Mouse (Mus musculus) hindbrain, embryonic 12.5 days (tissue): ENCODE data around the gene Kmt2c. TPM values are rescaled to one million over a fixed set of nuclear protein-coding genes. Genes with fewer than 3 reads are reported as not detected.
A peak's percentile ranks its signal among the peaks of the same experiment; 100 is the strongest.

Experiments used
- ATAC-seq: fragments of 200-750 bp; cut with Nextera tagmentation; 2 replicates; pipeline ENCODE4 v1.8.0; 2017; ENCODE audit warnings: moderate TSS enrichment; ENCODE audit not compliant: low FRiP score
- H3K27ac ChIP-seq: fragments of 300-500 bp; sonication (generic); 2 replicates; pipeline ENCODE4 v1.5.1; 2016; ENCODE audit warnings: mild to moderate bottlenecking
- H3K27me3 ChIP-seq: fragments of 300-500 bp; sonication (generic); 2 replicates; pipeline ENCODE4 v1.6.1; 2016; ENCODE audit warnings: mild to moderate bottlenecking
- H3K36me3 ChIP-seq: fragments of 300-500 bp; sonication (generic); 2 replicates; pipeline ENCODE4 v1.6.1; 2016; ENCODE audit warnings: mild to moderate bottlenecking
- H3K4me1 ChIP-seq: fragments of 300-500 bp; sonication (generic); 2 replicates; pipeline ENCODE4 v1.6.1; 2016
- H3K4me2 ChIP-seq: fragments of 300-500 bp; sonication (generic); replicated peaks from 2 replicates; pipeline ENCODE4 v1.6.1; 2016; ENCODE audit warnings: mild to moderate bottlenecking
- H3K4me3 ChIP-seq: fragments of 300-500 bp; sonication (generic); 2 replicates; pipeline ENCODE4 v1.5.1; 2016; ENCODE audit warnings: mild to moderate bottlenecking
- H3K9ac ChIP-seq: fragments of 300-500 bp; sonication (generic); 2 replicates; pipeline ENCODE4 v1.6.1; 2016; ENCODE audit warnings: mild to moderate bottlenecking, moderate library complexity
- H3K9me3 ChIP-seq: fragments of 300-500 bp; sonication (generic); replicated peaks from 2 replicates; pipeline ENCODE4 v1.6.1; 2016; ENCODE audit warnings: mild to moderate bottlenecking
- WGBS: fragments of 180-500 bp; shearing (Covaris S2); methylation state at CpG from one replicate; pipeline ENCODE4 v1.1.7; 2016; 5-methylcytosine and 5-hydroxymethylcytosine counted together
- polyA plus RNA-seq: library from polyadenylated mRNA; unstranded; fragments of >200 nt; fragmentation: Nextera tagmentation; extraction: Ambion mirVana; gene quantifications from 2 replicates; pipeline ENCODE4 v1.2.1, GENCODE M21; 2016

The Kmt2c gene
- 27.1 and 27.9 TPM in 2 replicates for polyA plus RNA-seq

- Histone ChIP-seq H3K9me3 (no peaks in the 10 kb centered on the region), H3K36me3 (no peaks in the 10 kb centered on the region), H3K27me3 (no peaks in the 10 kb centered on the region), H3K27ac (peak within 1 kb of the TSS; percentile 100), H3K9ac (peak within 1 kb of the TSS; percentile 94), H3K4me2 (peak within 1 kb of the TSS; percentile 90), H3K4me1 (peaks cover 13% of the 10 kb centered on the region), H3K4me3 (peak within 1 kb of the TSS; percentile 96)
- ATAC-seq: peak; percentile 26
- WGBS: under 1% methylated on average over 40 of the region's 54 CpGs
Observed at GRCm38 (mm10) chr5:25498346-25498820, at the start of gene Kmt2c. TSS of gene Kmt2c (minus strand) at chr5:25498783.

GRCm38 (mm10) chr5:25546912-25547311 is 48.3 kb upstream of the Kmt2c start:
- no peaks in the 10 kb centered on the region for H3K4me1 ChIP-seq
- ATAC-seq: no peak
- H3K27ac ChIP-seq: no peak overlapping the region
- H3K4me2 ChIP-seq: no peak overlapping the region
- 97% methylated on average over 2 of the region's 2 CpGs for WGBS
- no peaks in the 10 kb centered on the region for H3K9me3 ChIP-seq
- no peaks in the 10 kb centered on the region for H3K36me3 ChIP-seq
- H3K9ac ChIP-seq: no peak overlapping the region
- no peaks in the 10 kb centered on the region for H3K27me3 ChIP-seq
- H3K4me3 ChIP-seq: no peak overlapping the region

- Histone ChIP-seq H3K4me3 (no peak overlapping the region), H3K9me3 (no peaks in the 10 kb centered on the region), H3K9ac (no peak overlapping the region), H3K4me1 (no peaks in the 10 kb centered on the region), H3K36me3 (no peaks in the 10 kb centered on the region), H3K4me2 (no peak overlapping the region), H3K27ac (no peak overlapping the region), H3K27me3 (no peaks in the 10 kb centered on the region)
- 96% methylated on average over 5 of the region's 5 CpGs for WGBS
- no peak for ATAC-seq
Observed at GRCm38 (mm10) chr5:25544566-25544965, 46.0 kb upstream of the Kmt2c start.

GRCm38 (mm10) chr5:25544061-25544460 is 45.5 kb upstream of the Kmt2c start:
- H3K4me1 ChIP-seq: no peaks in the 10 kb centered on the region
- H3K27me3 ChIP-seq: no peaks in the 10 kb centered on the region
- no peak overlapping the region for H3K4me3 ChIP-seq
- 90% methylated on average over 3 of the region's 3 CpGs for WGBS
- ATAC-seq: no peak
- no peaks in the 10 kb centered on the region for H3K9me3 ChIP-seq
- H3K36me3 ChIP-seq: no peaks in the 10 kb centered on the region
- H3K27ac ChIP-seq: no peak overlapping the region
- no peak overlapping the region for H3K4me2 ChIP-seq
- H3K9ac ChIP-seq: no peak overlapping the region

GRCm38 (mm10) chr5:25541661-25542060 is 43.1 kb upstream of the Kmt2c start:
- 61% methylated on average over 2 of the region's 2 CpGs for WGBS
- H3K9ac ChIP-seq: no peak overlapping the region

GRCm38 (mm10) chr5:25540921-25541320 is 42.3 kb upstream of the Kmt2c start:
- ATAC-seq: no peak
- Histone ChIP-seq H3K27ac (no peak overlapping the region), H3K4me1 (no peaks in the 10 kb centered on the region), H3K9ac (no peak overlapping the region), H3K36me3 (no peaks in the 10 kb centered on the region), H3K9me3 (0 out of 2 replicates have a peak, but pooled peaks cover 5% of the 10 kb centered on the region), H3K4me3 (no peak overlapping the region), H3K4me2 (no peak overlapping the region), H3K27me3 (no peaks in the 10 kb centered on the region)
- 85% methylated on average over 3 of the region's 3 CpGs for WGBS

More at GRCm38 (mm10) chr5:25541661-25542060, 43.1 kb upstream of the Kmt2c start:
- Histone ChIP-seq H3K4me2 (no peak overlapping the region), H3K4me3 (no peak overlapping the region), H3K9me3 (0 out of 2 replicates have a peak, but pooled peaks cover 5% of the 10 kb centered on the region), H3K36me3 (no peaks in the 10 kb centered on the region), H3K4me1 (no peaks in the 10 kb centered on the region), H3K27me3 (no peaks in the 10 kb centered on the region), H3K27ac (no peak overlapping the region)
- ATAC-seq: no peak

- Histone ChIP-seq H3K36me3 (no peaks in the 10 kb centered on the region), H3K9me3 (0 out of 2 replicates have a peak, but pooled peaks cover 5% of the 10 kb centered on the region), H3K9ac (no peak overlapping the region), H3K4me1 (no peaks in the 10 kb centered on the region), H3K4me2 (no peak overlapping the region), H3K27me3 (no peaks in the 10 kb centered on the region), H3K27ac (no peak overlapping the region), H3K4me3 (no peak overlapping the region)
- no peak for ATAC-seq
Observed at GRCm38 (mm10) chr5:25540412-25540811, 41.8 kb upstream of the Kmt2c start.

GRCm38 (mm10) chr5:25536921-25537409 is 38.4 kb upstream of the Kmt2c start:
- H3K27me3 ChIP-seq: no peaks in the 10 kb centered on the region
- no peak overlapping the region for H3K4me2 ChIP-seq
- H3K27ac ChIP-seq: no peak overlapping the region
- H3K4me1 ChIP-seq: peaks cover 3% of the 10 kb centered on the region; the same call in 1 of the 2 replicates
- no peak for ATAC-seq
- H3K9ac ChIP-seq: no peak overlapping the region
- 0 out of 2 replicates have a peak, but pooled peaks cover 5% of the 10 kb centered on the region for H3K9me3 ChIP-seq
- H3K36me3 ChIP-seq: no peaks in the 10 kb centered on the region
- WGBS: 40% methylated on average over 6 of the region's 6 CpGs
- H3K4me3 ChIP-seq: no peak overlapping the region

GRCm38 (mm10) chr5:25536451-25536850 is 37.9 kb upstream of the Kmt2c start:
- Histone ChIP-seq H3K4me1 (peaks cover 3% of the 10 kb centered on the region; the same call in 1 of the 2 replicates), H3K4me2 (no peak overlapping the region), H3K27me3 (no peaks in the 10 kb centered on the region), H3K9ac (no peak overlapping the region), H3K36me3 (no peaks in the 10 kb centered on the region), H3K27ac (no peak overlapping the region), H3K4me3 (no peak overlapping the region), H3K9me3 (0 out of 2 replicates have a peak, but pooled peaks cover 5% of the 10 kb centered on the region)
- 64% methylated on average over 2 of the region's 2 CpGs for WGBS
- ATAC-seq: no peak

- Histone ChIP-seq H3K27me3 (no peaks in the 10 kb centered on the region), H3K4me2 (no peak overlapping the region), H3K4me3 (no peak overlapping the region), H3K36me3 (no peaks in the 10 kb centered on the region), H3K9me3 (0 out of 2 replicates have a peak, but pooled peaks cover 5% of the 10 kb centered on the region), H3K4me1 (peaks cover 3% of the 10 kb centered on the region; the same call in 1 of the 2 replicates), H3K9ac (no peak overlapping the region), H3K27ac (no peak overlapping the region)
- ATAC-seq: no peak
- 73% methylated on average over 2 of the region's 2 CpGs for WGBS
Observed at GRCm38 (mm10) chr5:25535566-25535965, 37.0 kb upstream of the Kmt2c start.

- WGBS: 86% methylated on average over 5 of the region's 5 CpGs
- H3K9ac ChIP-seq: no peak overlapping the region
Observed at GRCm38 (mm10) chr5:25533298-25533697, 34.7 kb upstream of the Kmt2c start.

GRCm38 (mm10) chr5:25532256-25533147 is 33.9 kb upstream of the Kmt2c start:
- Histone ChIP-seq H3K4me3 (no peak overlapping the region), H3K4me2 (no peak overlapping the region), H3K4me1 (peaks cover 3% of the 10 kb centered on the region; the same call in 1 of the 2 replicates), H3K27ac (no peak overlapping the region; the same call in 1 of the 2 replicates), H3K27me3 (no peaks in the 10 kb centered on the region), H3K36me3 (no peaks in the 10 kb centered on the region), H3K9me3 (no peaks in the 10 kb centered on the region), H3K9ac (no peak overlapping the region)
- WGBS: 44% methylated on average over 15 of the region's 18 CpGs
- ATAC-seq: no peak

More at GRCm38 (mm10) chr5:25533298-25533697, 34.7 kb upstream of the Kmt2c start:
- no peak overlapping the region for H3K27ac ChIP-seq
- no peak overlapping the region for H3K4me2 ChIP-seq
- H3K4me3 ChIP-seq: no peak overlapping the region
- H3K9me3 ChIP-seq: 0 out of 2 replicates have a peak, but pooled peaks cover under 1% of the 10 kb centered on the region
- H3K36me3 ChIP-seq: no peaks in the 10 kb centered on the region
- ATAC-seq: no peak
- H3K4me1 ChIP-seq: peaks cover 3% of the 10 kb centered on the region; the same call in 1 of the 2 replicates
- no peaks in the 10 kb centered on the region for H3K27me3 ChIP-seq
